Mouse (Mus musculus) lung, postnatal 10 days (tissue): ENCODE measurements at regions not wholly inside any gene's neighbourhood (a gene's known extent, or its start where the extent isn't known, plus 50 kb on each side); places are given as distances from the start of the nearest gene placed in this dataset.

Source experiments
- DNase-seq: peaks from one replicate; pipeline ENCODE4 v3.0.0; 2021

DNA sequence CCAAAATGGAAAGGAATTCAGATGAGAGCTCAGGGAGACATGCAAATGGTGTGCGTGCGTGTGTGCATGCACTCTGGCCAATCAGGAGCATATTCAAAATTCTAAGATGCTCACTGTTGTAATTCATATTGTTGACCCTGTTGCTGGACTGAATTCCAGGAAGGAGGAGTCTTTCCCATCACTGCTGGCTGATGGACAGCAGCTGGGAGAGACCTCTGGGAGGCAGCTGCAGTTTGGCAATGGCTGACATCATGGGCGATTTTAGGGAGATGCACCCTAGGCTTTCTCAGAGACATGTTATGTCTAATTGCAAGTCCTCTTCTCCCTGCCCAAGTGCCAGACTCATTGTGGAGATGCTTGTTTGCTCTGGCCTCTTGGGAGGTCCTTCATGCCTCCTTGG is 220.6 kb upstream of the Myocd start:
- peak; percentile 40 for DNase-seq

GRCm38 (mm10) chr11:65475821-65476540 is 206.2 kb upstream of the Myocd start:
- peak; percentile 71 for DNase-seq

- DNase-seq, result peak; percentile 89
Observed at GRCm38 (mm10) chr11:65475302-65475701, 205.5 kb upstream of the Myocd start.

- no peak for DNase-seq
Observed at GRCm38 (mm10) chr11:65469762-65470741, 200.3 kb upstream of the Myocd start.

GRCm38 (mm10) chr11:65461044-65461443 is 191.3 kb upstream of the Myocd start:
- DNase-seq, result no peak

- no peak for DNase-seq
Observed at GRCm38 (mm10) chr11:65448436-65448835, 178.6 kb upstream of the Myocd start.

DNA sequence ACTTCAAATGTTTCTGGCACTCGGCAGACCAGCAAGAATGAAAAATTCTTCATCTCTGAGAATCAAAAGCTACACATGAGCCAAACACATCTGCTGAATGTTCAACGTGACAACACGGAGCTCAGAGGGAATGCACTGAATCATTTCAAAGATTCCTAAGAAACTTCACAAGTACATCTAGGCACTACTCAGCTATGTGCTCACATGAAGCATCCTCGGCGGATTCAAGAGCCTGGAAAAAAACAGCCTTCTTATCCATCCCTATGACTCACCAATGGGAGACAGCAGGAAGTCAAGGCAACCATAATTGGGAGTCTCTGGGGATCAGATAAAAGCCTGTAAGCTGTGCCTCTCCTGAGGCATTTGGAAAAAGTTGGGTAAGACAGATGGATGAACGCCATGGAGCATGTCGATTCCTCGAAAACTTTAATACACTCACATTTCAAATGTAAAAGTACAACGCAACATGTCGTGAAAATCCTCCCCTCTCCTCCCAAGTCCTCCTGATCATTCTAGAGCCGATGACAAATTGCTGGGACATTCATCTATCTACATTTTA is 173.8 kb upstream of the Myocd start:
- DNase-seq, result no peak

DNA sequence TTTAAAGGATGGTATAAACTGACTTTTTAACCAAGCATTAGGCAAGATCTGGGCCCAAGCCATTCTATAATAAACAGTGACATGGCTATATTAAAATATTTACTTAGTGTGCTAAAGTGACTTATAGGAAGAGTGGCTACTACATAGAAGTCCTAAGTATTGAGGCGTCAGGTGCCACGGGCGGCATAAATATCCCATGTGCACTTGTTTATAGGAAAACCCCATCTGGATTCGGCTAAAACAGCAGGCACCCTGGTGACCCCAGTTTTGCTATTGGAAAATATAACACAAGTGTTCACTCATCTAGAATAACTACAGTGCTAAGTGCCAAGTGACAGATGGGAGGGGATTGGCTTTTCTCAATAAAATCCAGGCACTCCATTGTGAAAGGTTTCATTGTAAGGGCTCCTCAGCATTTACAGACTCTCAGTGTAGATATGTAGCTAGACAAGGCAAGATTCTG is 165.9 kb upstream of the Myocd start:
- no peak for DNase-seq

DNA sequence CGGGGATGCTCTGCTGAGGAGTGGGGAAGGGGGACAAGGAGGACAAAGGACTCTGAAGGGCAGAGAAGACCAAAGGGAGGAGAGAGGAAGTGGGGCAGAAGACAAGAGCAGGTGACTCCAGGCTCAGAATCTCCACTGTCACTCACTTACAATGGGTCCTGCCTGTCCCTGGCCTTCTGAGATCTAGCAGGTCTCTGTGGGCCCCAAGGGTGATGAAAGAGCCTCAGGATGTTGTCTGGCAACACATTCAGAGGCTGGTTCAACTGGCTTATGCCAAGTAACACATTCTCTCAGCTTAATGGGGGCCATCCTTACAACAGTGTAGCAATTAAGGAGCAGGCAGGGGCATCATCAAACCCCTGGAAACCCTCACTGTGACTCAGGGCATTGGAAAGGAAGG is 152.1 kb upstream of the Myocd start:
- DNase-seq, result no peak

DNA sequence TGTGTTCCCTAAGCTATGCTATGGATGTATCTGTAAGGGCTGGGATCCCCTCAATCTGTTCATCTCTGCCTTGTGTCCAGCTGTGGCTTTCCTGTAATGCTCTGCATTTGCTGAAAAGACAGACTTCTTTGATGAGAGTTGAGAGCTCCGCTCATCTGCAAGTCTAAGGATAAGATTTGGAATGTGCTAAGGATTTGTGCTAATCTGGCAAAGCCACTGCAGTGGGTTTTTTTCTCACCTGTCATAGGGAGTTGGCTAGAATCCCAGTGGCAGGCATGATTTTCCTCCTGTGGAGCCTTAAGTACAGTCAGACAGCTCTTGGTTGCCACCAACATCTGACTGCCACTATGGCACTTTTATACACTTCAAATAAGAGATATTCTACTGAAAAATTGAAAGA is 138.8 kb upstream of the Myocd start:
- DNase-seq, result no peak

- DNase-seq, result peak; percentile 53
Observed at GRCm38 (mm10) chr11:65402460-65403154, 132.8 kb upstream of the Myocd start.

GRCm38 (mm10) chr11:65389238-65389637 is 119.4 kb upstream of the Myocd start:
- DNase-seq, result no peak

- peak; percentile 65 for DNase-seq
Observed at GRCm38 (mm10) chr11:65386291-65387061, 116.7 kb upstream of the Myocd start.

GRCm38 (mm10) chr11:65375361-65375760 is 105.6 kb upstream of the Myocd start:
- DNase-seq, result no peak

GRCm38 (mm10) chr11:65373136-65373535 is 103.3 kb upstream of the Myocd start:
- DNase-seq, result no peak

GRCm38 (mm10) chr11:65372309-65372811 is 102.6 kb upstream of the Myocd start:
- DNase-seq, result peak; percentile 29

- DNase-seq, result peak; percentile 38
Observed at GRCm38 (mm10) chr11:65367825-65368224, 98.0 kb upstream of the Myocd start.

DNA sequence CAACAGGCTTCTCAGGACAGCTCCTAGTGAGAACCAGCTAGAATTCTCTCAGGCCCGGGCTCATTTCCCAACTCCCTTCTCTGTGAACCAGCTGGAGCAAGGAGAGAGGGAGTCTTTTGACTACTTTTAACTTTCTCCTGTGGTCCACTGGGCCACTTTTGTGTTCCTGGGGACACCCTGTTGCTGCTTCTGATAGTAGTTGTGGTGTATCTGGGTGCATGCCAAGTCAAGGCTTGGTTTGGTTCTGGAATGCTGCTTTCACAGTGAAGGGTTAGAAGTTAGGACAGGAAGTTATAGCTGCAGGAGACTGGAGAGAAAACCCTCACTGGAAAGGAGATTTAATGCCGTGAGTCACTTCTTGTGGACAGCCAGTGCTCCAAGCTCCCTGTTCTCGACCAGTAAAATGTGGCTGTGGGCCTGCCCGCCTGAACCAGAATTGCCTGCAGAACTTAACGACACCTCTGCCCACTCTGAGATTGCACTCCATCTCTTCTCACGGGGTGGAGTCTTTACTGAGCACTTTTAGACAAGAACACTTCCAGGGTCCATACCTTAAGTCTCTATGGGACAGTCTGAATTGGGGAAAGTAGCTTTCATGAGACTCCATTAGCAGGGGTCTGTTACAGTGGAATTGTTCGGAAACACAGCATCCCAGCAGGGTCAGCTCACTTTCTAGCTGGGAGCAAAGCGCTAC is 97.0 kb upstream of the Myocd start:
- DNase-seq, result peak; percentile 65

DNA sequence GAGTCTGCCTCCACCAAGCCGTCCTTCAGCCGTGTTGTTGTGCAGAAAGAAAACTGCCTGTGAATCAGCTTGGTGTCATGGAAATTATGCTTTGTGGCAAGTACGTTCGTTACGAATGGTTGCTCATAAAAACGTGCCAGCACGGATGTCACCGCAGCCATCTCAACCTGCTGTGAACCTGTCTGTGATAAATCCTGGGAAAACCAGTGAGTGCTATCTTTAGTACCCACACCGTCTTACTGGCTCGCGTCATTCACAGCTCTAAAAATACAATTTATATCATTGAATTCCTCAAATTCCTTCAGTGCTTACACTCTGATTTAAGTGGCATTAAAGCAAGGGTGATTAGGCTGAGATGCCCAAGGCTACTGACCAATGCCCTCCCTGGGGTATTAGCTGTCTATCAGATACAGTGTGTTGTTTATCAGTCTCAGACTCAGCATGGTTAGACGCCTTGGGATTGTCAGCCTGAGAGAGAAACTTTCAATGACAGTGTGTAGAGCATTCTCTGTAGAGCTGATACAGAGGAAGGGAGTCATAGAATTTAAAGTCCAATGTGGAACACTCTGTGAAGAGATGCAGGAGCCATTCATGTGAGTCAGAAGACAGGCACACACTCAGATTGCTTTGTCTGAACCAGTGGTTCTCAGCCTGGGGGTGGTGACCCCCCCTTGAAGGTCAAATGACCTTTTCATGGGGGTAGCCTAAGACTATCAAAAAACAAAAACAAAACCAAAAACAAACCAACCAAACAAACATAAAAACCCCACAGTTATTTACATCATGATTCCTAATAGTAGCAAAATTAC is 96.2 kb upstream of the Myocd start:
- no peak for DNase-seq

DNA sequence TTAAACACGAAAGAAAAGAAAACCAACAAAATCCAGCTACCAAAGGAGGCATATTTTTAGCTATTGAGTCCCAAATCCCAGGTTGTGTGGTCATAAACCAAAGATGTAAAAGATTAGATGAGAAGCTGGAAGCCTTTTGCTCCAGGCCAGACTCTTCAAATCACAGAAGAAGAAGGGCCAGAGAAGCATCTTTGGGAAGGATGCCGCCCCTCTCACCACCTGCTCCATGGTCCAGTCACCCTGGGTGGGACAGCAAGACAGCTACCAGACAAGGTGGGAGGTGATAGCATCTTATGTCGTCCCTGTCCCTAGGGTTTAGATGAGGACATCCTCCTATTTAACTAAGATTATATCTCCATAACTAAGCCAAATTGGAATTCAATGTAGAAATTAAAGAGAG is 95.1 kb upstream of the Myocd start:
- DNase-seq, result no peak
